Mouse (Mus musculus) liver, adult 2 months (tissue): ENCODE results near the gene Slfn2.

ENCODE experiments used
- CTCF ChIP-seq: fragments of 200-500 bp; IDR thresholded peaks from 2 replicates; pipeline ENCODE4 v1.5.1; 2011; ENCODE audit warnings: low read depth, low read length, control low read depth
- POLR2A ChIP-seq: fragments of 200-500 bp; IDR thresholded peaks from 2 replicates; pipeline ENCODE4 v1.6.1; 2011; ENCODE audit warnings: low read length, control low read depth; ENCODE audit not compliant: insufficient read depth; ENCODE audit errors: extremely low read depth

DNA sequence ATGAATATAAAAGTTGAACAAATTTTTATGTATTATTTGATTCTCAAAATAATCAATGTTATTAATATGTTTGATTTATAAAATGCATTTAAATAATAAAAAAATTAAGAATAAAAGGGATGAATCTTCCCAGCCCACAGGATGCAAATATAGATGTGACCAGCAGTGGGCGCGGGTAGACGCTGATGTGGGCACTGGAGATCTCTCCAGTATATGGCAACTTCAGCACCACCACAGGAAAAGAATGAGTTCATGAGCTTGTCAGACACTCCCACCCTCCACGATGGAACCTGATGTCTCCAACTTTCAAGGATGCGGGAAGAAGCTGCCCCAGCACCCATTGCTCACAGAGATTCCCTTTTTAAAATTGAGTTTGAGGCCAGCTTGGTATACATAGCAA lies 7.0 kb upstream of the Slfn2 start:
- TF ChIP-seq CTCF = peak; percentile 83
- TF ChIP-seq POLR2A = no peak
